Mouse (Mus musculus) neutrophil, adult 5-6 weeks (primary cell): ENCODE data around the gene Cox8a. TPM values are rescaled to one million over a fixed set of nuclear protein-coding genes. Genes with fewer than 3 reads are reported as not detected.

Source experiments
- ATAC-seq: fragments of 151-379, 151-347 bp; 2 replicates; pipeline ENCODE4 v1.8.0; 2017; ENCODE audit warnings: mild to moderate bottlenecking, moderate TSS enrichment; ENCODE audit not compliant: insufficient number of reproducible peaks, poor library complexity, low FRiP score, severe bottlenecking; ENCODE audit errors: extremely low read depth
- total RNA-seq: library from RNA; stranded (forward); fragments of 200-1000 nt; gene quantifications from 2 replicates; pipeline ENCODE4 v1.2.3, GENCODE M21; 2017

Cox8a gene
- total RNA-seq, 1 experiment from 2014 or later = 218 TPM

DNA sequence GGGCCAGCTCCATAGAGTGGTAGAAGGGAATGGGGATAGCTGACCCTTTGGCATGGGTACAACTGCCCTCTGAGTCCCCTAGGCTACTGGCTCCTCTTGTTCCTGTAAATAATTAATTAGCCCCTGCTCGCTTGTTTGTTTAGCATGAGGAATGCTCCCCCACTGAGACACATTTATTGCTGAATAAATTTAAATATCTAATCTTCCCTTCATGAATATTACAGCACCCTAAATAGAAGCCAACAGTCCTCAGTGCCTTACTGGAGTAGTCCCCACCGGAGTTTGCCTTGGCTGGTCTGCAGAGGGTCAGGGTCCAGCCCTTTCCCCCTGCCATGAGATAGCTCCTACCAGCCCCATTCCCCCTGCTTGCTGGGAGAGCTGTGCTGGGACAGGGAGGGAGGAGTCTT is 24.9 kb downstream of the Cox8a start:
- no peak for ATAC-seq

DNA sequence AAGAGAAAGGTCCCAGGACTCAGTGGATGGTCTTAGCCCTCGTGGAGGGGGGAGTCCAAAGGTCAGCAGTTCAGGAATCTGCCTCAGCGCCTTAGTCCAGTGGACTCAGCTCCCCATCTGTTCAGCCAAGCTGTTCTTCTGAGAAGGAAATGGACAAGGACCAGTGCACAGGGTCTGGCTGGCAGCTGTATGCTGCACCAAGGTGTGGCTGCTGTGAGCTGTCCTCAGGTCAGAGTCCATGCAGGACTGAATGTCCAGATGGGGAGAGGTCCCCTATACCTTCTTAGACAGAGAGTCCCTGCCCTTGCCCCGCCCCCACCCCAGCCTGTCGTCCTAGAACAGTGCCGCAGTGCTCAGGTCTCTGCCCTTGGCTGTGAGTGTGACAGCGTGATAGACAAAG is 25.8 kb downstream of the Cox8a start:
- ATAC-seq = no peak

DNA sequence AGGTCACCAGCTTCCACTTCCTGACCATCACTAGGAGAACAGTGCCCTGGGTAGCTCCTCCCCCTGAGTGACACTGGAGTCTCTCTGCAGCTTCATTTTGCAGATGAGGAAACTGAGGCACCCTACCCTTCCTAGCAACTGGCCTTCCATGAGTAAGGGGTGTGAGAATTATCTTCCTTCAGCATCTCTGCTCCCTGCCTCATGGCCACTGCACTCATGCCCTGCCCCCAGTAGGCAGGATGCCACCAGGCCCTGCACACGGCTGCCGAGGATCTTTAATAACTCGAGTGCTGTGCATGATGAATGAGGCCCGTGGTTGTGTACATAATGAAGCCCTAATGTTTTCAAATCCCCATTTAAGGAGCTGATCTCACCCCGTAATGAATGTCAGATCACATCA is 26.4 kb downstream of the Cox8a start:
- ATAC-seq = no peak

DNA sequence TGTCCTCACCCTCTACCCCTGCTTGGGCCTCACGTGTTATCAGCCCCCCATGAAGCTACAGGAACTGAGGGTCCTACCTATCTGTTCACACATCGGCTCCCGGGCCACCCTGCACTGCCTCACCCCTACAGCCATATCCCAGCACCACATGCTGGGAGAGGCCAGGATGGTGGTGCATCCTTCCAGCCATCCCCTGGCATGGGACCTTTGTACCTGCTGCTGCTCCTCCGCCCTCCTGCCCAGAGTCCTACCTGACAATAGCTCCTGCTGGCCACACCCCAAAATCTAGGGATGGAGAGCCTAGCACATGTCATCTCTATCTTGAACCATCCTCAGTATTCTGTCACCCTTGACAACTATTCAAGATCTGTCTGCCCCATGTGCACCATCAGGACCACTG is 28.4 kb downstream of the Cox8a start:
- no peak for ATAC-seq

DNA sequence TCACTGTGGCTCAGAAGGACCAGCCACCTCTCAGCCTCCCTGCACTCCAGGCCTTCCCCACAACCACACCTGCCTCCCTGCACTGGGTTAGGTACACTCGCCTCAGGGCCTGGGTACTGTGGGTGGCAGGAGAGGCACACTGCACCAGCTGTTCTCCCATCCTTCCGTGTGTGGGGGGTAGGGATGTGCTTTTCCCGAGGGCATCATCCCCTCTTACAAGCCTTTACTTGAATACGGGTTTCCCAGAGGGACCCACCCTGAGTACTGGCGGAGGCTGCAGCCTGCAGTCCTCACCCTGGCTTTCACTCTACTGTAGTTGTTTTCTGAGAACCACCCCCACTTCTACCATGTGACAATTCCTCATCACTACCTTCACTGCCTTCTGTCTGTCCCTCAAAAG is 30.3 kb downstream of the Cox8a start:
- no peak for ATAC-seq

DNA sequence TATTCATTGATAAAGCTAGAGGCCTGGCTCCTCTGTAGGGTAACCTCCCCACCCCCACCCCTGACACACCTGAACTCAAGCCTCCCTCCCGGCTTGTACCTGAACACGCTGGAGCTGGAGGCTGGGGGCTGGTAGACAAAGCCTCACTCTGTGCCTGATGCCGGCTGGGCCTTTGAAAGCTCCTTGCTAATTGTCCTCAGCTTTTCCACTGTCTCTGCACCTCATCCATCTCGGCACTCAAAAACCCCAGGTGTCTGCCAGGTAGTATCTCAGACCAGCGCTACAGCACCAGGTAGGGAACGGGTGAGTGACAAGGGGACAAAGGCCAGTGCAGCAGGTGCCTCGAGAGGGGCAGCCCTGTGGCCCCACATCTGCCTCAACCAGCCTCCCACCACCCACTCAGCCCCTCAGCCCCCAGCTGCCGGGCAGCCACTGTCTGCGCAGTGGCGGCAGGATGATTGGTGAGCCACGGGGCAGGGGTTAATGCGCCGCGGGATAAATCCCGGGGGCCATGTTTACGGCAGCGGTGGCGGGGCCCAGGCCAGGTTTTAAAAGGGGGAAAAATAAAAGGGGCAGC is 31.6 kb downstream of the Cox8a start:
- ATAC-seq = no peak

DNA sequence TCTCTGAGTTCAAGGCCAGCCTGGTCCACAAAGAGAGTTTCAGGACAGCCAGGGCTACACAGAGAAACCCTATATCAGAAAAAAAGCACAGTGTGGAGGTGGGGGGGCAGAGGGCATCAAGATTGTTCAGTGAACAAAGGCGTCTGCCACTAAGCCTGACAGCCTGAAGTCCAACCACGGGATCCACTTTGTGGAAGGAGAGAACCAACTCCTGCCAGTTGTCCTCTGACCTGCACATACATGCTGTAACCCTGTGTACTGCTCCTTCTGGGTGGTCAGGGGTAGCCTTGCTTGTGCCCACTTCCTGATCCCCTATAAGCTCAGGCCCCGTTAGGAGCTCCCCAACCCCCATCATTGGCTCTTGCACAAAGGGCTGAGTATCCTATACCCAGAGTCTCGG is 32.4 kb downstream of the Cox8a start:
- no peak for ATAC-seq

DNA sequence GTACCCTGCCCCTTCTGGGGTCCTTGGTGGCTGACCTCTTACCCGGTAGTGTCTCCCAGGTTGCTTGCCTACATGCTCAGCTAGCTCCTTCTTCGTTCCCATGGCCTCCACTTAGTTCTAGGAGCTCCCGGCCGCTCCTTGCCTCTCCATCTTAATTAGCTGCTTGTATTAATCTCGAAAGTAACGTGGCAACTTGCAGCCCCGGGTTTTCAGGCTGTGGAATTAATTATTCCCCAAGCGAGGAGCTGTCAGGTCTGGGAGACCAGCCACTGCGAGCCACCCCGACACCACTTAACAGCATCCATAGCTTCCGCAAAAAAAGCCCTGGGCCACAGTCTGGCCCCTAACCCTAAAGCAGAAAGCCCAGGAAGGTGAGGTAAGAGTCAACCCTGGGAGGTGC is 34.0 kb downstream of the Cox8a start:
- ATAC-seq = no peak

DNA sequence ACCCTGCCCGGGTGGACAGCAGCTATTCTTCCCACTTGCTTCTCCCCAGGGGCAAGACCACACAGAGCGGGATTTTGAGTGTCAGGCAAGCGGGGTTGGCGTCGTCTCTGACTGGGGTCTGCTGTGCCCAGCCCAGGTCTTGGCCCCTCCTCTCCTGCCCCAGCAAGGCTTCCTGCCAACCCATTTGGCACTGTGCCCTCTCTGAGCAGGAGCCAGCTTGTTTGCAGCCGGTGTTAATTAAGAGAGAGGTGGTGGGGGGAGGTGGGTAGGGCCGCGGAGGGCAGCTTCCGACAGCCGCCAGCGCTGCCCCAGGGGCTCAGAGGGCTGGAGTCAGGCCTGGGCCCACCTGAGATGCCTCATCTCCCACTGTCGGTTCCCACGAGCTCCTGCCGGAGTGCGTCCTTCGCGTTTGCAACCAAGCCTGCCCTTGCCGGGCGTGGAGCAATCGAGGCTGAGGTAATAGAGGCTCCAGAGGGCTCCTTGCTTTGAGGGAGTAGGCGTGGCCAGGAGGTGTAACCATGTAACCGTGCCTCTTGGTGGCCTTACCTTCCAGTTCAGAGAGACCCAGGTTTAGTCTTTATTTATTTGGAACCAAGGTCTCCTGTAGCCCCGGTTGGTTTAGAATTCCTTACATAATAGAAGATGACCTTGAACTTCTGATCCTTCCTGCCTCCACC is 35.0 kb downstream of the Cox8a start:
- ATAC-seq = no peak

DNA sequence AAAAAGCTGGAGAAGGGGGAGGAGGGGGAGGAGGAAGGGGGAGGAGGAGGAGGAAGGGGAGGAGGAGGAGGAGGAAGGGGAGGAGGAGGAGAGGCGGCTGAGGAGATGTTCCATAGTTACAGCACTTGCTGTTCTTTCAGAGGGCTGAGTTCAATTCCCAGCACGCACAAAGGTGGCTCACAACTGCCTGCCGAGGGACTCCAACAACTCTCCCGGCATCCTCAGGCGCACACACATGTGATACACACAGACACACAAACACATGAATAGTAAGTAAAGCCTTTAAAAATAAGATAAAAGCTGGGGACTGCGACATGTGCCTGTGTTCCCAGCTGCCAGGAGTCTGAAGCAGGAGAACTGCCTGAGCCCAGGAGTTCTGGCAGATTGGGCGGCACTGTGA is 35.9 kb downstream of the Cox8a start:
- ATAC-seq = no peak

DNA sequence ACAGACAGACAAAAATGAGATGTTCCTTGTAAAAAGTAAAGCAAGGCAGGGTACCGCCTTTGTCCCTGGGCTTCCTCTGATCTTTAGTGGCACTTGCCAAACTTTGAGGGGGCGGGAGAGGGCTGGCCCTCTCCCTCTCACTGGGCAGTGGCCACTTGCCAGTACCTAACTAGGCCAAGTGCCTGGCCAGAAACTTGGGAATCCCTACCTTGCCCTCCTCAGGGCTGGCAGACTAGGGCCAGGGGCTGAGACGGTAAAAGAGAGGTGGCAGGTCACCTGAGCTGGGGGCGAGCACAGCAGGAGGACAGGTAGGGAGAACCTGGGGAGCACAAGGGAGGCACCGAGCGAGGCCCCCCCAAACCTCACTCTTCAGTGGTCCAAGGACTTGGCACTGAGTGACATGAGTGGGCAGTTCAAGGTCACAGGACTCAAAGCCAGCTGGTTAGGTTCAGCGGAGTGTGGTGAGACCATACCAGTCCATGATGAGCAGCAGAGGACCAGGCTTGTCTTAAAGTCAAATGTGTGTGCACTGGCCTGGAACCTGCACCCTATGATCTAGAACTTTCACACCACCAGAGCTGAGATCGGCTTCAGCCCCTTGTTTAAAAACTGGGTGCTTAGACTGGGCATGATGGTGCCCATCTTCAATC is 36.5 kb downstream of the Cox8a start:
- no peak for ATAC-seq

DNA sequence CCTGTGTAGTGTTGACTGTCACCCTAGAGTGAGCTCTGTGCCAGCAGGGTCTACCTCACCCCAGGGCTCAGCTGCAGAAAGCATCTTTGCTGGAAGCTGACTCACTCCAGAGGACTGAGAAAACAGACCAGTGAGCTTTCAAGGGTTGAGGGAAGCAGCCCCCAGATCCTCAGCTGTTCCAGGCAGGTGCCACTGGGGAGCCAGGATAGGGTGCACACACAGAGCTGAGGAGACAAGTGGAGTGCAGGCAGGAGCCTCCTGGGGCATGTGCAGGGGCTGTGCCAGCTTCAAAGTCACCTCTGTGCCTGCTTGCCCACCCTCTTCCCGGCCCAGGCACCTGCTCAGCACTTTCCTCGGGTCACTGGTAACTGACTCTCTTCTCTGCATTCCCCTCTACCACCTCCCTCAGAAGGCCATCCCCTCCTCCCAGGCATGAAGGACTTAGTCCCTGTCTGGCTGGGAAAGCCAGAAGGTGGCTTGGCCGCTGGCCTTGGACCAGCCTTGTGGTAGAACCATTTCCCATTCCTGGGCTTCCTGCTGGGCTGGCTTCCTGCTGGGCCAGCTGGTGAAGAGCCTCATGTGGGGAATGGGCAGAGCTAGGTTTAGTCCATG is 38.5 kb downstream of the Cox8a start:
- no peak for ATAC-seq

DNA sequence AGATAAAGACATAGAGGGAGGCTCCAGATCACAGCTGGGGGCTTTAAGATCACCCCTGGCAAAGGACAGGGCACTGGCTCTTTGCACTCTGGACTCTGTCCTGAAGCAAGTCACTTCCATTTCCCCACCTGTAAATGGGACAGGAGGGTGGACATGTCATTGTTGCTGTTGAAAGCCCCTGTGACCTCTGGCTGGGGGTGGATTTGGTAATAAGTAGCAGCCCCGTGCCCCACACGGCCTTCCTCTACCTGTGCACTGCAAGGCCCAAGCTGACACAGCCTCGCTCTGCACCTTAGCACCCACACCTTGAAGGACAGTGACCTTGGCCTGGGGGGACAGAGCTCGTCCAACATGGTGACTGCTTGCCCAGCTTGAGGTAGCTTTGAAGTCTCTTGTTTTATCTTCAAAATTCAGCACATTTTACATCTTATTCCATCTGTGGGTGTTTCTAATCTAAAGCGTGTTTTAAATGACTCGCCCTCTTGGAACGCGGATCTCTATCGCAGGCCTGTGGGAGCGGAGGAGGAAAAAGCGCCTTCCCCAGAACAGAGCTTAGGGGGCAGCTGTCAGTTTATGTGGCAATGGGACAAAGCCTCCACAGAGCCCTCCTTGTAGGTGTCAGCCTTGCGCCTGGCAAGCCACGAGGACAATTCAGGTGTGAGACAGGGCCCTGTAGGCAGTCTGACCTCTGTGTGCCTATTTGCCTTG is 39.5 kb downstream of the Cox8a start:
- no peak for ATAC-seq

DNA sequence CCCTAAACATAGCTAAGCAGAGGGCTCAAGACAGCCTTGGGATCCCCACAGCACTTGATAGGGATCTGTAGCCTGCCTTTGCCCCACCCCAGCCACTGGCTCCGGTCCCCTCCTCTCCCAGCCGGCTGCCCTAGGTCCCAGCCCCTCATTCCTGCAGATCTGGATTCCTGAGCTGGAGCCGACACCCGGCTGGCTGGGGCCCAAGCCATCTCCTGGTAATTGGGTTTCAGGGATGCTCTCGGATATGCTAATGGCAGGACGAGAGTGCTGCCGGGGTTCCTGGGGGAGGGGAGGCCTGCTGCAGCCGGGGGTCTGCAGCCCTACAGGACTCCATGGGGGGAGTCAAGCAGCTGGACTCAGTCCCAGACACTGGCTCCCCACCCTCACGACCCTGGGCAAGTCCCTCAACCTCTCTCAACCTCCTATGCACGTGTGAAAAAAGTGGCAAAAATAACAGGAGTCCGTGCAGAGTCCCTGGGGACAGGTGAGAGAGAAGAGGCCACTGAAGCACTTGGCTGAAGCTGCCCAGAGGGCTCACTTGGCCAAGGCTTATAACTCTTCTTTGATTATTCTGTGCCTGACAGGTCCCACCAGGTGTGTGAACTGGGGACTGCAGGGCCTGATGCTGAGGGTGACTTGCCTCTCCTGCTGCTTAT is 41.2 kb downstream of the Cox8a start:
- no peak for ATAC-seq

DNA sequence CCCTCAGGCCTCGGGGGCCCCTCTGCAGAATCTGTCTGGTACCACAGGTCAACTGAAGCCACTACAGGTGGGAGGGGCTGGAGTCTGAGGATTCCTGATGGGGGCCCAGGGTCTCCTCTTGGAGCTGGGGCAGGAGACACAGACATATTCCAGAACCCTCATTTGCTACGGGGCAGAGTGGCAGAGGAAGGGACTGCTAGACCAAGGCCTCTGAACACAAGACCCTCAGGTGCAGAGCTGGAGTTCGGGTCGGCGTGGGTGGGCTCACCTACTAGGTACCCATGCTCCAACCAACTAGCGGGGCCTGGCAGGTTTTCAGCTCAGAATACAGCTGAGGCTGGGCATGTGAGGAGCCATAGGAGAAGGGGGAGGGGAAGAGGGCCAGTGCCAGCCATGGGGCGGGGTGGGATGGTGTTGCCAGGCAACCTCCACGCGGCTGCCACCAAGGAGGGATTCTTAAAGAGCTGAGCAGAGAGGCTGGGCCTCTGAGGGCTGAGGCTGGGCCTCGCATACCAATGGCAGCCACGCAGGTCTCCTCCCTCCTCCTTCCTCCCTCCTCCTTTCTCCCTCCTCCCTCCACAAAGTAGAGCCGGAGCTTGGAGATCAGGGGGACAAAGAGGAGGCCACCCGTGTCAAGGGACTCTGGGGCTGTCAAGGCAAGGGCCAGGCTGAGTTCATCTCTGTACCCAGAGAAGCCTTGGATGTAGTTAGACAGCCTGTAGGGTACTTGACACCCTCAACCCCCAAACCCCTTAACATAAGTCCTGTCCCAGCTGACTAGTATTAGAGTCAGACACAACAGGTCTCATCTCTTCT is 45.2 kb downstream of the Cox8a start:
- ATAC-seq = no peak

DNA sequence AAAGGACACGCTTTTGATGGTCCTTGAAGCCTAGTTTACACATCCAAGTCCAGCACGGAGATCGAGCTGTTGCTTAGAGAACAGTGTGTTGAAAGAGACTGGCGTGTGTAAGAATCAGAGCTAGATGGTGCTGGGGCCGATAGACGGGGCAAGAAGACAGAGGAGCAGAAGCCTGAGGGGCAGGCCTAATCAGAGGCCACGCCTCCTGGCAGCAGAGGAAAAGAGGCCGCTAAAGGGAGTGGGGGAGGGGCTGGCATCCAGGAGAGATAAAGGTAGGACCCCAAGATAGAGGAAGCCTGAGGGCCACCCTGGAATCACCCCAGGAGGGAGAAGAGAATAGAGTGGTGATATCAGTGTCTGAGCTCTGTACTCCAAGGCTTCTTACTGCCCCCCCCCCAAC is 46.0 kb downstream of the Cox8a start:
- no peak for ATAC-seq

DNA sequence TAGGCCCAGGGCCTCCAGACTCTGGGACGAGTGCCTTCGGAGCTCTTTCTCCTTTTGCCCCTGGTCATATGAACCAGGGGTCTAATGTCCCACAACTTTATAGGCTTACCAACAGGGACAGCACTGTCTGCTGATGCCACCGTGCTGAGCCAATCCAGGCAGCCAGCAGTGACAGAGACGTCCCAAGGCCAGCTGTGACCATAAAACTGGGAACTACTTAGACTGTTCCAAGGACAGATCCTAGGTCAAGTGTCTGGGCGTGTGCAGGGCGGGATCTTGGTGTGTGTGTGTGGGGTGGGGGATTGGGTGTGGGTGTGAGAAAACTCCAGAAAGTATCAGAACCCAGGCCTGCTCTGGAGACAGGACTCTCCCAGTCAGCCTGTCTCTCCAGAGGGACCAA is 46.5 kb downstream of the Cox8a start:
- ATAC-seq = no peak

DNA sequence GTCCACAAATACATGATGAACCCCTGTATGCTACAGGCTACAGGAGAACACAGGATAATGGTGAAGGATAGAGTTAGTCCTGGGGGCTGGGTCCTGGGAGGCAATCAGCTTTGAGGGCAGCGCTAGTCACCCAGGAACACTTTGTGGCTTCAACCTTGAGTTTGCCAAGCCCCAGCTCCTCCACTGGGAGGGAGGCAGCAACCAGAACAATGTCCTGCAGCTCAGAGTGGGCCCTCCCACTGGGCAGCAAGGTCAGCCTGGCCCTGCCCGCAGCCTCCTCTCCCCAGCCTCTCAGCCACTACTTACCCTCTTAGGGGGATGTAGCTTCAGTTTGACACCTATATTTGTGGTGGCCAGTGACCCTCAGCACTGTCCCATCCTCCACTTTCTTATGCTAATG is 49.0 kb downstream of the Cox8a start:
- ATAC-seq = no peak
